Mouse (Mus musculus) lung, adult 18-20 months (tissue): ENCODE data around the gene Nkx6-2.
A peak's percentile ranks its signal among the peaks of the same experiment; 100 is the strongest.

ENCODE experiments used
- DNase-seq, 2 experiments: peaks; one replicate each; pipeline ENCODE4 v3.0.0; 2022; ENCODE audit warnings: mixed read lengths in 2 of 2

Nkx6-2 gene

GRCm38 (mm10) chr7:139582595-139582994 is at the start of gene Nkx6-2:
Gene Nkx6-2, minus strand, starts transcription at chr7:139582797.
- peak; percentile 19 to 24 for DNase-seq

- DNase-seq, result no peak
Observed at GRCm38 (mm10) chr7:139625156-139625555, 42.6 kb upstream of the Nkx6-2 start.

GRCm38 (mm10) chr7:139622568-139622967 is 40.0 kb upstream of the Nkx6-2 start:
- no peak for DNase-seq

- DNase-seq, result peak; percentile 23 to 48
Observed at GRCm38 (mm10) chr7:139615767-139616766, 33.5 kb upstream of the Nkx6-2 start.

GRCm38 (mm10) chr7:139610328-139610727 is 27.7 kb upstream of the Nkx6-2 start:
- DNase-seq, result no peak

GRCm38 (mm10) chr7:139595862-139596261 is 13.3 kb upstream of the Nkx6-2 start:
- DNase-seq, result no peak

GRCm38 (mm10) chr7:139595311-139595710 is 12.7 kb upstream of the Nkx6-2 start:
- no peak for DNase-seq

GRCm38 (mm10) chr7:139591311-139591710 is 8.7 kb upstream of the Nkx6-2 start:
- no peak for DNase-seq

GRCm38 (mm10) chr7:139590302-139590701 is 7.7 kb upstream of the Nkx6-2 start:
- peak; percentile 24 to 26 for DNase-seq

GRCm38 (mm10) chr7:139587919-139588318 is 5.3 kb upstream of the Nkx6-2 start:
- DNase-seq, result no peak

GRCm38 (mm10) chr7:139585183-139585821 is 2.7 kb upstream of the Nkx6-2 start:
- no peak for DNase-seq

- no peak for DNase-seq
Observed at GRCm38 (mm10) chr7:139584221-139585175, 1.9 kb upstream of the Nkx6-2 start.

GRCm38 (mm10) chr7:139583094-139583737 is 619 bp upstream of the Nkx6-2 start:
- no peak for DNase-seq

- DNase-seq, result no peak
Observed at GRCm38 (mm10) chr7:139581801-139582571, 611 bp downstream of the Nkx6-2 start.

GRCm38 (mm10) chr7:139580851-139581775 is 1.5 kb downstream of the Nkx6-2 start:
- no peak for DNase-seq

- DNase-seq, result no peak
Observed at GRCm38 (mm10) chr7:139579261-139579905, 3.2 kb downstream of the Nkx6-2 start.

GRCm38 (mm10) chr7:139576064-139576686 is 6.4 kb downstream of the Nkx6-2 start:
- DNase-seq, result no peak

GRCm38 (mm10) chr7:139572665-139573064 is 9.9 kb downstream of the Nkx6-2 start:
- DNase-seq, result peak in 1 of 2 experiments; percentile 12

- DNase-seq, result no peak
Observed at GRCm38 (mm10) chr7:139570788-139571187, 11.8 kb downstream of the Nkx6-2 start.
